Mouse (Mus musculus) cerebellum, adult 2 months (tissue): ENCODE results near the gene Kdsr. TPM values are rescaled to one million over a fixed set of nuclear protein-coding genes. Genes with fewer than 3 reads are reported as not detected.

ENCODE experiments used
- DNase-seq, 2 experiments: peaks; one replicate each; pipeline ENCODE4 v3.0.0; 2021
- H3K27ac ChIP-seq: fragments of 200-500 bp; 2 replicates; pipeline ENCODE4 v1.5.1; 2012; ENCODE audit warnings: low read length, control low read depth, inconsistent platforms; ENCODE audit not compliant: insufficient read depth
- H3K27me3 ChIP-seq: fragments of 200-500 bp; 2 replicates; pipeline ENCODE4 v1.6.1; 2012; ENCODE audit warnings: inconsistent platforms, mild to moderate bottlenecking, low read length, moderate library complexity; ENCODE audit not compliant: control insufficient read depth, insufficient read depth
- H3K4me1 ChIP-seq: fragments of 200-500 bp; 2 replicates; pipeline ENCODE4 v1.6.1; 2011; ENCODE audit warnings: low read length; ENCODE audit not compliant: control insufficient read depth, insufficient read depth
- H3K4me3 ChIP-seq: fragments of 200-500 bp; replicated peaks from 2 replicates; pipeline ENCODE3; 2011; ENCODE audit warnings: mild to moderate bottlenecking, low read depth, low read length, control low read depth; ENCODE audit not compliant: insufficient read depth
- CTCF ChIP-seq: fragments of 200-500 bp; IDR thresholded peaks from 2 replicates; pipeline ENCODE4 v1.5.1; 2011; ENCODE audit warnings: low read depth, mild to moderate bottlenecking, control low read depth, low read length, moderate library complexity, borderline replicate concordance; ENCODE audit not compliant: insufficient read depth
- POLR2A ChIP-seq: fragments of 200-500 bp; IDR thresholded peaks from 2 replicates; pipeline ENCODE4 v1.6.1; 2011; ENCODE audit warnings: low read length, control low read depth, borderline replicate concordance; ENCODE audit not compliant: insufficient read depth
- WGBS: fragments of 180-500 bp; shearing (Covaris S2); methylation state at CpG from one replicate; pipeline ENCODE4 v1.1.7; 2018; 5-methylcytosine and 5-hydroxymethylcytosine counted together
- polyA plus RNA-seq: library from polyadenylated mRNA; depleted of rRNA; stranded (reverse); fragments of >200 nt; gene quantifications from 2 replicates; pipeline ENCODE4 v1.2.3, GENCODE M21; 2012; rRNA removed

The Kdsr gene
- polyA plus RNA-seq, 1 experiment, result 18.7 TPM

DNA sequence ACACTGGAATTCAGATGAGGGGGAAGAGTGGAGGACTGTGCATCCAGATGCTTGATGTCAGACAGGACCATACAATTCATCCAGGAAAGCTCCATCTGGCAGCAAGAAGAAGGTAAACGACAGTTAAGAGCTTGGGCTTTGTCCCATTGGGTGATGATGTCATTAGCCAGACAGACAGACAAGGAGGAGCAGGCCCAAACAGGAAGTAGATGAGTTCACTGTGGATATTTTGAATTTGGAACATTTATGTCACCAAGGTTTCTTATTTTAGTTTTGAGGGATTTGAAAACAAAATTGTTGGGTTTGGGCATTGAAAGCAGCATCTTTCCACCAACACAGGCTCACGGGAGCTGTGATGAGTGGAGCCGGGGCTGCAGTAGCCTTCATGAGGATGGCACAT, 75.0 kb downstream of the Kdsr start:
- WGBS, result 75% methylated on average over 3 of the region's 3 CpGs
- H3K4me1 ChIP-seq, result no peaks in the 10 kb centered on the region
- no peak for TF ChIP-seq CTCF
- TF ChIP-seq POLR2A, result no peak
- H3K4me3 ChIP-seq, result no peak overlapping the region
- no peak for DNase-seq
- H3K27me3 ChIP-seq, result no peaks in the 10 kb centered on the region
- no peak overlapping the region for H3K27ac ChIP-seq

DNA sequence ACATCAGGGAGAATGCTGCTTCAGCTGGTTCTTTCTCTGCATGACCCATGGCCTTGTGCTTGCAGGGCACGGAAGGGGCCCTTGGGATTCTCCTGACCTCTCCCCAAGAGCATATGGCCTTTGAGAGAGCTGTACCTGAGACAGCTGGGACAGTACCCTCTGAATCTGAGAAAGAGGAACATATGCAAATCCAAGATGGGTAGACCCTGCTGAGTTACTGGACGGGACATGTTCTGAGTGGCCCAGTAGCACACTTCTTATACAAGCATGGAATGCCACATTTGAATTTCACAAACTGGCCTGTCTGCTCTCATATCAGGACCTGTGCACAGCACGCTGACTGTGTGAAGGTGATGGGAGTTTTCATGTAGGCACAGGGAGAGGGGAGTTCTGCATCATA, 76.7 kb downstream of the Kdsr start:
- Histone ChIP-seq H3K4me1 (no peaks in the 10 kb centered on the region), H3K4me3 (no peak overlapping the region), H3K27me3 (no peaks in the 10 kb centered on the region), H3K27ac (no peak overlapping the region)
- 83% methylated on average over 3 of the region's 3 CpGs for WGBS
- no peak for TF ChIP-seq CTCF
- TF ChIP-seq POLR2A, result no peak
- DNase-seq, result no peak

DNA sequence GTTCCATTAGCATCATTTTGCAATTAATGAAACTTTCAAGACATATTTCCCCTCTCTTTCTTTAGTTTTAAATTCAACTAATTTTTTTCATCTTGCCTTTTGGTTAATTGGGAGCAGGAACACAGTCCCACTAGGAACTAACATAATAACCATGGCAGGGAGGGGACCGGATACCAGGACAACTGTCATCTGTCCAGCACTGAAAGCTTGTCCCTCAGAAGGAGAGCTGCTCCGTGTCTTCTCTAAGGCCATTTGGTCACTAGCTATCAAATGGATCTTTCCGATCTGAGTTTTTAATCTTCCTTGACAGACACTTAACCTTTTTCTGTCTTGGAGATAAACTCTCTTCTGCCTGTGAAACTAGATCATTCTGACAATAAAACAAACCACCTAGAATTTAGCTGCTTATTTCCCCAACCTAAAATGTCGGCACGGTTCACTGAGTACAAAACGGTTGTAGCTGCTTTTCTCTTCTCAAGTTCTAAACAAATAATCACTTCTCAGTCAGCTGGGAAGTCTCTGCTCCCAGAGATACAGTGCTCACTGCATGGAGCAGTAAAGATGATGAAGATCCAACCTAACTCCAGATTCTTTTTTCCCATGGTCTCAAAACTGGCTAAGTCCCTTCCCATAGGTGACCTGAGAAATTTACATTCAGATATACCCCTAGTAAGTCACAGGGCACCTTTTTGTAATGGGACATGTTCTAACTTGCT, 79.6 kb downstream of the Kdsr start:
- WGBS, result 71% methylated on average over 6 of the region's 6 CpGs
- DNase-seq, result no peak

DNA sequence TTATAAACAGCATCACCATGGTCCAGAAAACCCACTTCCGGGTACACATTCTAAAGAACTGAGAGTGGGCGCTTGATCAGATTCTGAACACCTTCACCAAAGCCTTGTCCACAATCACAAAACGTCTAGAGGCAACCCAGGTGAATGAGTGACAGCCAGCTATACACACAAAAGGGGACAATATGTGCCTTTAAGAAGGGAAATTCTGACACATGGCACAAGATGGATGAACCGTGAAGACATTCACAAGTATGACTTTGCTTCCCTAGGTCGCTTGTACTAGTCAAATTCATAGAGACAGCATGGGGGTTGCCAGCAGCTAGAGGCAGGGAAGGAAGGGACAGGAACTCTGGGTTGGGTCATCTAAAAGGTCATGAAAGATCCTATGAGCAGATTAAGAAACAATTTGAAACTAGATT, 81.5 kb downstream of the Kdsr start:
- TF ChIP-seq CTCF (no peak), POLR2A (no peak)
- no peak for DNase-seq
- no peak overlapping the region for H3K27ac ChIP-seq
- H3K27me3 ChIP-seq, result no peaks in the 10 kb centered on the region
- H3K4me3 ChIP-seq, result no peak overlapping the region
- H3K4me1 ChIP-seq, result no peaks in the 10 kb centered on the region
- WGBS, result 81% methylated on average over 5 of the region's 5 CpGs

More for the DNA sequence above, 79.6 kb downstream of the Kdsr start:
- Histone ChIP-seq H3K27me3 (no peaks in the 10 kb centered on the region), H3K4me3 (no peak overlapping the region), H3K4me1 (no peaks in the 10 kb centered on the region), H3K27ac (no peak overlapping the region)
- TF ChIP-seq POLR2A, result no peak

Other genes starting within 250 kb of the Kdsr start
- gene Bcl2, start 45.5 kb downstream of the Kdsr start, polyA plus RNA-seq, result 3.9 and 4.6 TPM in 2 replicates
- gene Vps4b, start 37.0 kb upstream of the Kdsr start, polyA plus RNA-seq, result 26.5 and 33.0 TPM in 2 replicates
- gene Serpinb5, start 101.4 kb upstream of the Kdsr start, polyA plus RNA-seq, result 0.13 and 0.20 TPM in 2 replicates
- gene Serpinb12, start 174.7 kb upstream of the Kdsr start, polyA plus RNA-seq, result not detected in 2 replicates
- not detected in 2 replicates for gene Serpinb13, start 221.3 kb upstream of the Kdsr start, polyA plus RNA-seq